Mouse (Mus musculus) fat pad, adult 2 months (tissue): ENCODE results near the gene Traf5.

Experiments
- DNase-seq: peaks from one replicate; pipeline ENCODE4 v3.0.0-alpha.2; 2011; ENCODE audit warnings: low read depth, low spot score; ENCODE audit errors: extremely low read depth

Gene Traf5

DNA sequence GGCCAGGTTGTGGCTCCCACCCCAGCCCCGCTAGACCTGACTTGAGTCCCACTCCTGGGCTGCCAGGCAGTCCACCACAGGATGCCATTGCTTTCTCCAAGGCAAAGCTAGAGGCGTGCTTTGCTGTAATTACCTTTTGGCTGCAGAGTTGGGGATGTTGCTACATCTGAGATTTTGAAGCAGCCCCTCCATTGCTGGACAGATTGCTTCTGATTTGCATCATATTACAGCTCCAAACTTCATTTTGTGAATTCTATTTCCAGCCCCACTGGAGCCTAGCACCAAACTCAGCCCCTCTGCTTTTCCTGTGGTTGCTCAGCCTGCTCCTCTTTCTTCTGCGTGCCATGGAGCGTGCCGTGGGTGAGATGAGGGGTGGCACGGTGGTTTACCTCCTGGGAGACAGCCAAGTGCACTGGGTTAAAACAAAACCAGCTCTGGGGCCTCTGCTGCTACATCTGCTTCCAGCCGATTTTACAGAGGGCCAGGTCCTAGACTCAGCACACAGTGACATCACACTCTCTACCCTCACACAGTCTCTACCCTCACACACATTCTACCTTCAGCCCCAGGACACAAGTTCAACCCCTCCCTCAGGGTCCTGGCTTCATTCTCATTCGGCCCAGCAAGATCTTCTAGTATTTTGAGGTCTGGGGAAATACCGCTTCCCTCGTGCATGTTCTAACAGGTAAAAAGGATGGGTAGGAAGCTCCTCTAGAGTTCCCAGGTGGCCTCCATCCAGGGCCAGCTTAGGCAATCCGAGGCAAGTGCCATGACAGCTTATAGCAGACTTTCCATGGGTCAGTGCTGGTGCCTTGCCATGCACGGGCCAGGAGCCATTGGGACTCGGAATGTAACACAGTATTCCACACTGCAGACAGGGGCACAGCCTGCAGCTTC is 117.6 kb downstream of the Traf5 start:
- DNase-seq, result peak; percentile 75

DNA sequence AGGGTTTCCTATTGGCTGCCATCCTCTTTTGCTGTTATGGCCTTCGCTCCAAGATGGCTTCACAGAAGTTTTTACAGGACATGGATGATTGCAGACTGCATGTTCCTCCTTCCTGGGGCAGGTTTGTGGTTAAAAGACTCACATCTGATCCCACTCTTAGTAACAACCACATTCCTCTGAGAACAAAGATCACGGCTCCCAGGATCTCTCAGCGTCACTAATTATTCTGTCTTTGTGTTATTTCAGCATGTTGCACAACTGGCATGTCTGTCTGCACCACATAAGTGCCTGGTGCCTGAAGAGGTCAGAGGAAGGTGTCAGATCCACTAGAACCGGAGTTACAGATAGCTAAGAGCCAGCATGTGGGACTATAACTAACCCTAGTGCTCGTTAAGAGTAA is 122.4 kb downstream of the Traf5 start:
- DNase-seq, result no peak

DNA sequence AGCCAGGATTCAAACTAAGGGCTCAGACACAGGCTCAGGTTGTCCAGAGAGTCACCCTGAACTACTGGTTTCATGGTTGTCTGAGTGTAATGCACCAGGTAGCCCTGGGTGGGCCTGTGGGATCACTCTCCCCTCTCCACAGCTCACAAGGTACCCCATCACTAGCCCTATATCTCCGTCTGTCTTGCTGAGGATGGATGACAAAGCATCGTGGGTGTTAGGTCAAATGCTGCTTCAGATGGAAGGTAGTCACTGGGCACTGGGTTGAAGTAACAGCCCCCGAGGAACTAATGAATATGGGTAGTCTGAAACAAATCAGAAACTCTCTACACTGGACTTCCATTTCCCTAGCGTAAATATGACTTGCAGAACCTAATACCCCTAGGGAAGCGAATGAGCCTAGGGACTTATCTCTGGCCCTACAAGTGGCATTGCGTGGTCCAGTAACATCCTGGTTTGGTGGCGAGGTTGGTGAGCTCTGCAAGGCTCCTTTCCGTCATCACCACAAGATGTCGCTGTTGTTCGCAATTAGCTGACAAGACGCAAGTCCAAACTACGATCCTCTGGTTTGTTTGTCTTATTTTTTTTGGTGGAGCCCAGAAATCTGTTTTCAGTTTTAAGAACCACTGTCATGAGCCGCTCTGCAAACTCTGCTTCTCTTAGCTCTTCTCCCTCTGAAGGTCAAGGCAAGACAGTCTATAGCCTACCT is 127.4 kb downstream of the Traf5 start:
- DNase-seq, result no peak

DNA sequence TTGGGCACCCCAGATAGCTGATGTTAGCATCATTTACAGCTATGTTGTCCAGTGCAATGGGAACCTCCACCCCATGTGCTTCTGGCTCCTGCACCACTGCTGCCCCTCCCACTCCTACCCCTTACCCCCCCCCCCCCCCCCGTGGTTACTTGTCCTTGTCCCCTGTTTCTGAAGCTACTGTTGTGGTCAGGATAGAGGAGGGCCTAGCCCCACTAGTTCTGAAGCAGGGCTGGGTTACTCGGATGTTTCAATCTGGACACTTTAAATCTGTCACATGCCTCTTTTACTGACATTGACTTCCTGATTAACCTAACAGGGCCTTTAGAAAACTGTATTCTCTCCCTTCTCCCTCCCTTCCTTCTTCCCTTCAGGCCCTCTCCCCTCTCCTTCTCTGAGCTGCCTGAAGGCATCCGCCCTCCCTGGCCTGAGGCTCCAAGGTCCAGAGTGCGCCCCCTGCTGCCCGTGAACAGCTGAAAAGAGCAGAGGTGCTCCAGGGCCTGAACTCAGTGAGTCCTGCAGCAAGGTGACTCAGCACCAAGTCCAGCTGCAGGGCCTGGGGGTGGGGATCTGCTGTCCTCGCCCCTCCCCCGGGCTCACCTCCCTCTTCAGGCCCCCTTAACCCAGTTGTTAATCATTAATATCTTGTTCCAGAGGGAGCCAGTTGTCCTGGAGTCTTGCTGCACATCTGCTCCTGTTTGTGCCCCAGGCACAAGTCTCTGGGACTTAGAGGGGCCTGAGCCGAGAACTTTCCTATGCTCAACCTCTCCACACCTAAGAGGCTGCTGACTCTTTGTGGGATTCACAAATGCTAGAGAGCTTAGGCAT is 128.2 kb downstream of the Traf5 start:
- no peak for DNase-seq

DNA sequence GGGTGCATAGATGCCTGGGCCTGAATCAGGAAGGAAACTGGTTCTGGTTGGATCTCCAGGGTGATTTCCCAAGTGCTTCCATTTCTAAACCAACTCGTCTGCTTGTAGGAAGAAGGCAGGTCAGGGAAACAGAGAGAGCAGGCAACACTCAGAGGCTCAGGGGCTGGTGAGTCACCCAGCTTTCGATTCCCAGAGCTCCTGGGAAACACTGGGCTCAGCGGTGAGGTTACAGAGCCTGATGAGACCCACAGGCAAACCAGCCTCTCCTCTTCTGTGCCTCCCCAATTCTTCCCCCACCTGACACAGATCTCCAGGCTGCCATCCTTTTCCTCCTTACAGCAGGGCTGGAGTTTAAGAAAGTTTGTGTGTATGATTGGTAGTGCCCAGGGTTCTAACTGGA is 128.9 kb downstream of the Traf5 start:
- DNase-seq, result no peak

DNA sequence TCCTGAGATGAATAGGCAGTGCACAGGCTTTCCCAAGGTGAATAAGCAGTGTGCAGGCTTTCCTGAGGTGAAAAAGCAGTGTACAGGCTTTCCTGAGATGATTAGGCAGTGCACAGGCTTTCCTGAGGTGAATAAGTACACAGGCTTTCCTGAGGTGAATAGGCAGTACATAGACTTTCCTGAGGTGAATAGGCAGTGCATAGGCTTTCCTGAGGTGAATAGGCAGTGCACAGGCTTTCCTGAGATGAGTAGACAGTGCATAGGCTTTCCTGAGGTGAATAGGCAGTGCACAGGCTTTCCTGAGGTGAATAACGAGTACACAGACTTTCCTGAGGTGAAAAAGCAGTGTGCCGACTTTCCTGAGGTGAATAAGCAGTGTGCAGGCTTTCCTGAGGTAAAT is 131.4 kb downstream of the Traf5 start:
- no peak for DNase-seq

DNA sequence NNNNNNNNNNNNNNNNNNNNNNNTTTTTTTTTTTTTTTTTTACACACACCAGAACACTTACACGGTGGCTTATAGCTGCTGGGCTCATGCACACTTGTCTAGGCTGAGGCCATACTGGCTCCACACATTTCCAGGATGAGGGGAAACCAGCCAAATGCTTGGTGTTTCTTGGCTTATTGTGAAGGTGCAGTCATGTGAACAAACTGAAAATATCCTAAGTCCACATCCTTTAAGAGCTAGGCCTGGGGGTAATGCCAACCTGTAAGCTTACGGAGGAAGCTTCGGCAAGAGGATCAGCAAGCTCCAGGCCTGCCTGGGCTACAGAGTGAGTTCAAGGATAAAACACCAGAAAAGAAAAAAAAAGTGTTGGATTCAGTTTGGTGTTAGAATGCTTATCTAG is 135.0 kb downstream of the Traf5 start:
- DNase-seq, result no peak

DNA sequence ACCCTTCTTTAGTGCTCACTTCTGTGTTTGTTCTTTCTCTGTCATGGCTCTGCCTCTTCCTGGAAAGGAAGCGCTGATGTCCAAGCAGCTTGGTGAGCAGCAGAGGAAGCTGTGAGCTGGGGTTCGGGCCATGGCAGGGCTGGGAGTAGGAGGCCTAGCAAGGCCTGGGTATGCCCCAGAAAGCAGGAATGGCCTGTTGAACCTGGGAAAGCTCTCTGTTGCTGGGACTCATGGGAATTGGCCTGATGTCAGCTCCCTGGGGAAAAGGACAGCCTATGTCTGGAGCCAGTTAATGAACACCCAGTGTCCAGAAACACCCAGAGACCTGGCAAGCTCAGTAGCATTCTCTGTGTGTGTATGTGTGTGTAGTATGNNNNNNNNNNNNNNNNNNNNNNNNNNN is 135.5 kb downstream of the Traf5 start:
- DNase-seq, result no peak

DNA sequence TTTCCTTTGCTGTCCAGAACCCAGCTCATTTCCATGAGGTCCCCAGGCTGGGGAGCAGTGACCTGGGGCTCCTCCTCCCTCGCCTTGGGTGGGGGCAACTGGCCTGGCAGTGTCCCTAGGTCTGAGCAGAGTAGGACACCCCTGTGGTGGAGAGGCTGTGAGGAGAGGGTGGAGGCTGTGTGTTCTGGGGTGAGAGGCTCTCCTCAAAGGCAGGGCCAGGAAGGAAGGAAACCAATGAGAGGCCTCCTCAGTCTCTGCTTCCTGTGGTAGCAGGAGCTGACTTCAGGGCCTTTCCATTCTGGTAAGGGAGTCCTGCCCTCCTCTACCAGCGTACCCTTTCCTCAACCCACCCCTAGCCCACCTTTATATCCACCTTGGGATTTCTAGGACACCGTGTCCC is 136.1 kb downstream of the Traf5 start:
- no peak for DNase-seq

DNA sequence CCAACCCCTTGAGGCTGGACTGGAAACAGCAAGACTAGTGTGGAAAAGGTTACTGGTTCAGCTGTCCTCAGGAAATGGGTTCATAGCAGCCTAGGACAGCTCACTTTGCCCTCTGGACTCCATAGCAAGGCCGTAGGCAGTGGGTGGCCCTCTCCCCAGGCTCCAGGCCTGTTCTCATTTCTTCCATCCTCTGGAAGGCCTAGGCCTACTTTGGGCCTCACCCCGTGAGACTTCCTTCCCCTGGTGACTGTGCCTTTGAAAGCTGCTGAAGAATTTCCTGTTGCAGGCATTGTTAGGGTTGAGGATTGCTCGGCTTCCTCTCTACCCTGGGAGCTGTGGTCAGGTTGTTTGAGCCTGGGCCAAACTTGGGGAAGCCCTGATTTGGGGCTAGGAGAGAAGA is 137.3 kb downstream of the Traf5 start:
- DNase-seq, result no peak

DNA sequence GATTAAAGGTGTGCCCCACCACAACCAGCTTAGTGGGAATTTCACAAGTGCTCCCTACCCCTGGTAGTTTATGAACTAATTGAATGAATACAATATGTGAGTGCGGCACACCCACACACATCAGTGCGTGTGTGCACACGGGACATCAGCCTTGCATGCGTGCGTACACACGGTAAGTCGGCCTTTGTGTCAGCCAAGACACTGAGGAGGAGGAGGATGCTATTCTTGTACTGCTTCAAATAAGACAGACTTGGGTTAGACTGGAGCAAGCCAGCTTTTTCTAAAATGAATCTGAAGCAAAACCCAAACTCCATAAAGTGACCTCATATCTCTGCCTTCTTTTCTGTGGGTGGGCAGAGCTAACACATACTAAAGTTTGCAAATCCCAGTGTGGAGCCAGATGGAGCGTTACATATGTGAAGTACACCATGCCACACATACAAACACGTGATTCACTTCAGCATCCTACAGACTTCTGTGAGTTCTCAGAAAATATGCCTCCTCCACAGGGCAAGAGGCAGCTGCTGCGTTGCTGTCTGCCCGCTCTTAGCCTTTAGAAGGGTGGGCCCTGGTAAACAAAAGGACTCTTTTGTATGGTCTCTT is 139.5 kb downstream of the Traf5 start:
- DNase-seq, result no peak

DNA sequence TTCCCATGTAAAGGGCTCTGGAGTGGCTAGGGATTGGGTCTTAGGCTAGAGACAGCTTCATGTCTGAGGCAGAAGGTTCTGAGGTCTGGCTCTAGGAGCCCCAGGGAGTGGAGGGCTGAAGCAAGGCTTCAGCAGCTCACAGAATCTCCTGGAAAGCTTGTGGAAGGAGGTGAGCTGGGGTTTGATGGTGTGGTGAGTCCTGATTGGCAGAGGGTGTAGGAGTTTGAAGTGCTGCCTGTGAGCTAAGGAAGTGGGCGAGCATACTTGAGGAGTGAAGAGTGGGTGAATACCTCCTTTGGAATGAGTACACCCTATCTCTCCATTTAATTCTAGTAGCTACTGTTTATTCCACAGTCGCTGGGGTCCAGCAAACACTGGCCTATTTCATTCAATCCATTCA is 141.7 kb downstream of the Traf5 start:
- no peak for DNase-seq

DNA sequence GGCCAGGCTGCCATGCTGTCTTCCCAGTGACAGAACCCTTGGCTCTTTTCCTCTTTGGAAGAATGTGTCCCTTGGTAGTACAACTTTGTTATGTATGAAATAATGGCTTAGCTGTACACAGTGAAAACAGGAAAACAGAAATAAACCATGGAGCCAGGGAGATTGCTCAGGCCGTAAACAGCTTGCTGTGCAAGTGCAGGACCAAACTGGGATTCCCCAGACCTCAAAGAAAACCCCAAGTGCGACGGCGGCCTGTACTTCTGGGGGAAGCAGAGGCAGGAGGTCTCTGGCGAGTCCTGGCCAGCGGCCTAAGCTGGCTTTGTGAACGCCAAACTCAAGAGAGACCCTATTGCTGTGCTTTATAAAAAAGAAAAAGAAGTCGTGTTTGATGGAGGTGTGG is 143.8 kb downstream of the Traf5 start:
- DNase-seq, result no peak

DNA sequence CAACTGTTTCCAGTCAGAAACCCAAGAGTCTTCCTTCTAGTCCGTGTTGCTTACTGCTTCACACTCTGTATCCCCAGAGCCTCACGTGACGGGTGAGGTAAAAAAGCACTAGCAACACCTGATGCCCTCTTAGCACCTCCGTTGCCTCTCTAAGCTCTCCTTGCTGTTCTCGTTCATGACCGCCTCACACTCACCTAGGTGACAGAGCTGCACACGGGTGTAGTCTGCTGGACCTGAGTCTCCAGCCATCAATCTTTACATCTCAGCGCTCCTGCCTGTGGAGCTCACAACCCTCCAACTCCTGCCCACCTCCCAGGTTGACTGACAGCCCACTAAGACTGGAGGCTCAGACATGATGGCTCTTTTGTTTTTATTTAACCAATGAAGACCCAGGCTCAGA is 144.6 kb downstream of the Traf5 start:
- no peak for DNase-seq
